Mouse (Mus musculus) testis, postnatal 10 days (tissue): ENCODE results near the gene Ccdc47.
A peak's percentile ranks its signal among the peaks of the same experiment; 100 is the strongest.
"Not testable (repeated sequence)": the region's sequence is repeated elsewhere in the genome, so short reads cannot be mapped to it uniquely, and the experiment has no call there.

Experiments used
- DNase-seq: peaks from one replicate; pipeline ENCODE4 v3.0.0; 2021; ENCODE audit warnings: low spot score

The Ccdc47 gene

DNA sequence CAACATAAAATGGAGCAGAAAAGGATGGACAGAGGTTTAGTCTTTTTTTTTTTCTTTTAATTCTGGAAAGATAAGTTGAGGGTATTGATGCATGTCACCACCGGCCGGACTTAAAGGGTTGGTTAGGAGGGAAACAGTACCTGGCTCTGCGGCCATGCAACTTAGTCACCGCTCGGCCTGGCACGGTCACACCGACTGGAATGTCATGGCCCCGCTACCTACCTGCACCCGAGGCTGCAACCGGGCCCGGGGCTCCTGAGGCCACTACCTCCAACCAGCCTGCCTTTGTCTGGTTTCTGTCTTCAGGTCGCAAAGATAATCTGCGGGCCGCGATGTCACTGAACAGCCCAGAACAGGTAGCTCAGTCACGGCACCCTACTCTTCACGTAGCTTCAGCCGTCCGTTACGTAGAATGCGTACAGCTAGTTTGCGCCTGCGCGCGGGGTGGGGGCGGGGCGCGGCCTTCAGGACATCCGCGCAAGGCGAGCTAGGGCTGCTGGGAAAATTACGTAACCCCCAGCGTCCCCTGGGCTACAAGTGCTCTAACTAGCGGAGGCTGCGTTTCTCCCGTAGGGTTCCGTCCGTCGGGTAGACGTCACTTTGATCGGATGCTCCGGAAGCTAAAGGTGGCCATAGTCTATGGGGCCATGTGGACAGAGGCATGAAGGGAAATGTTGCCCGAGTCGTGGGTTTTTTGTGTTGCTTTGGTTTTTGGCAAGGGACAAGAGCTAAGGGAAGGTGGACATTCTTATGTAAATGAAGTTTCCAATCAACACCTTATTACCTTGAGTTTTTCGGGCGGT lies at the start of gene Ccdc47:
Gene Ccdc47, minus strand, starts transcription at position 418 of the 803 bp plus-strand sequence.
- peak; percentile 91 for DNase-seq

DNA sequence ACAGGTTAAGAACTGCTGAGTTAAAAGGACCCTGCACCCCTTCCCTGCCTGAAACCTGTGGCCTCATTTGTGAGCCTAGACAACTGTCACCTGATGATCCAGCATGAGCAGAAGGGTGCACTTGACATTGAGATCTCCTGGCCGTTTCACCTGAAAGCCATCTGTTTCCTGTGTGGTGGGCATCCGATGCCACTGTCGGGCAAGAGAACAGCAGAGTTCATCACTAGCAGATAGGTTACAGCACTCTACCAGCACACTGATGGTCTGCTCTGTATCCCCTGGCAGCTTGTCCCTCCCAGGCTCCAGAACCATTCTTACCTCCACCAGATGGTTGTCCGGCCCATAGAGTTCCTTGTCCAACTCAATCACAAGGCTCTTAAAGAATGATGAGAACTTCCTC lies 49.4 kb upstream of the Ccdc47 start:
- no peak for DNase-seq

DNA sequence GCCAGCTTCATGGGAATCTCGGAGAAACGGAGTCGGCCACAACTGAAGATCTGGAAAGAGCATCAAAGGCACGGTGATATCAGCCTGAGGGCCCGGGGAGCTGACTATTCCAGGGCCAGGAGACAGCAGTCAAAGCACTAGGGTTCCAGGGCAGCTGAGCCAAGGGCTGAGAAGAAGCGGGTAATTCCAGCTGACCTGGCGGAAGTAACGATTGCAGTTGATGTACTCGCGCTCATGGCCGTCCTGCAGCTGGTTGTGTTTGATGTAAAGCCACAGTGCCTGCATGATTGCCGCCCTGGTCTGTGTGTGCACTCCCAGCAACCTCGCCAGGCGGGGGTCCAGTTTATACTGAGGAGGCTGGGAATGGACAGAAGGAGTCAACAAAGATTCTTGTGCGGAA lies 48.8 kb upstream of the Ccdc47 start:
- no peak for DNase-seq

DNA sequence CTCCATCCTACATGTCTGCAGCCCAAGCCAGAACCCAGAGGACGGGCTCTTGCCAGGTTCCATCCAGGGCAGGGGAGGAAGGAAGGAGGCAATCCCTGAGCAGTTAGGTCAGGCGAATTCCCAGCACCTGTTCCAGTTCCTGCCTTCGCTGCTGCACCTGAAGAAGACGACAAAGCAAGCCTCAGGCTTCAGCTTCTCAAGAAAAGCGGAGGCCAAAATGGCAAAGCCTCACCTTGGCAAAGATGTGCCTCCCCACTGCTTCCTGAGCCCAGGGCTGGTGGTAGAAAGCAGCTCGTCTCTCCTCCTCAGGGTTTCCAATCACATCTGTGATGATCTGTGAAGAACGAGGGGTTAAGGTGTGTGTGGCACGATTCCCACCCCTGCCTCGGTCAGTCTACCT lies 47.8 kb upstream of the Ccdc47 start:
- no peak for DNase-seq

DNA sequence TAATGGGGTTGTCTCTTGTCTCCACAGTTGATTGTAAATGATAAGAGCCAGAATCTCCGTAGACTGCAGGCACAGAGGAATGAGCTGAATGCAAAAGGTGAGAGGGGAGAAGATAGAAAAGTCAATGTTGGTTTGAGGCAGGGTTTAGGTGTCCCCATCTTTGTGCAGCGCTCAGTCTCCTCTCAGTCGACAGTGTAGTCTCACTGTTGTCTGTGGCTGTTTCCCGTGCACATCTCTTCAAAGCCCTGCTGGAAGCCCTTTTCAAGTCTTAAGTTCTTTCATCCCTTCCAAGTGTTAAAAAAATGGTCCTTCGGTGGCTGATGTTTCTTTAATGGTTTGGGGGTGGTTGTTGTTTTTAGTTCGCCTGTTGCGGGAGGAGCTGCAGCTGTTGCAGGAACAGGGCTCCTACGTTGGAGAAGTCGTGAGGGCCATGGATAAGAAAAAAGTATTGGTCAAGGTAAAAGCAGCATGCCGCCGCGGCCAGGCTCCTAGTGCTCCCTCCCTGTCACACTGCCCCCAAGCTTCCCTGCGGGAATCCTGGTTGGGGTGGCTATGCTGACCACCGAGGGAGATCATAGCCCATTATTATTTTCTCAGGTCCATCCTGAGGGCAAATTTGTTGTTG lies 44.8 kb upstream of the Ccdc47 start:
- DNase-seq: peak; percentile 38

DNA sequence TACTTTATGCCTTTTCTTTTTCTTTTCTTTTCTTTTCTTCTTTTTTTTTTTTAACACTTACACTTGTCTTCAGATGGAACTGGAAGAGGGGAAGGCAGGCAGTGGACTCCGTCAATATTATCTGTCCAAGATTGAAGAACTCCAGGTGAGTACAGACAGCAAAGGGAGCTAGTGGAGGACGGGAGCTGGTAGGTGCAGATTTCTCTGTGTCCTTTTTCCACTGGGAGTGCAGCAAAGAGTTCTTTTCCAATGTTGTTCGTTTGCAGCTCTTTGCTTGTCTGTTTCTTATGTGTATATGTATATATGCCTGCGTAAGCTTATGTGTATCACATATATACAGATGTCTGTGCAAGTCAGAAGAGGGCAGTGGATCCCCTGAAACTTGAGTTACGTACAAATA lies 40.6 kb upstream of the Ccdc47 start:
- DNase-seq: no peak

DNA sequence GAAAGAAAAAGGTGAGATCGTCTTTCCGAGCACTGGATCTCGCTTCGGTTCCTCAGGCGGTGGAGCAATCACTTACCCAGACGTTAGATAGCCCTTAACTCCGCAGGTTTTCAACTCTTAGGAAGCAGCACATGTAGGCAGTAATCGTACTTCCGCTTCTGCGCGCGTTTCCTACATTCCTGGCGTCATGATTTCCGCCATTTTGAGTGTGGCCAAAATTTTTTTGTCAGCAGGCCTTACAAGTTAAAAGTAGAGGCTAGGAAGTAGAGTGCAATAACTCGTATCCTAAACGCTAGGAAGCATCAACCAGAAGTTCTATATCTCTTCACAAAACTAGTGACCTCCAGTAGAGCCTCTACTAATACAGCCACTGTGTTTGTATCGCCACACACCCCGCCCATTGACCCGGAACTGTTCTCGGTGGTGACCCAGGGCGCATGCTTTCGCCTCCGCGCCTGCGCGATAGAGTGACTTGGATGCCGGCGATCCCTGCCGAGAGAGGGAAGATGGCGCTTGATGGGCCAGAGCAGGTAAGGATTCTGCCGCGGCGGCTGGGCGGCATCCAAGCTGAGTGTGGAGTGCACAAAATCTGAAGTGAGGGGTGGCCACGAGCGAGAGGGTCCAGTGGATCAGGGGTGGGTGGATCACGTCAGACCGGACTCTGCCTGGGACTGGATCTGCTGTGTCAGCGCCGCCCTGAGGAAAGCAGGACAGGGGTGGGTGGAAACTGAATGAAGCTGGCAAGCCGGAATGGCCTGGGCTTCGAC lies 39.7 kb upstream of the Ccdc47 start, which contains the start of the genes Ftsj3 and Psmc5:
Gene Ftsj3, minus strand, starts transcription at position 395 of the 767 bp plus-strand sequence.
Gene Psmc5, plus strand, starts transcription at position 470 of the 767 bp plus-strand sequence.
- DNase-seq: peak; percentile 99

DNA sequence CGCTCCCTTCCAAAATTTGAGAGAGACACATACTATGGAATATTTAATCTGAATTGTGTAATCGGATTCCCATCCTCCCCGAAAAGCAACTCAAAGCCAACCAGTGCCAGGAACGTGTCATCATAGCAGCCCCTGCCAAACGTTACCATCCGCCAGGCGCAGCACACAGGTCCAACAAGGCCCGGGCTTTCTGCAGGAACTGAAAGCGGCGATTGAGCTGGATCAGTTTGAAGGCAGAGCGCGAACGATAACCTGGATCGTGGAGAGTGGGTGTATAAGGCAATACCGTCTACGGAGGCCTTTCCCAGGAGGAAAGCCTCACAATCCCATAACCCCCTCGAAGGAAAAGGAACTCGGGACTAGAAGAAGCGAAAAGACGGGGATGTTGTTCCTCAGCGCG lies 39.0 kb upstream of the Ccdc47 start:
- DNase-seq: no peak

DNA sequence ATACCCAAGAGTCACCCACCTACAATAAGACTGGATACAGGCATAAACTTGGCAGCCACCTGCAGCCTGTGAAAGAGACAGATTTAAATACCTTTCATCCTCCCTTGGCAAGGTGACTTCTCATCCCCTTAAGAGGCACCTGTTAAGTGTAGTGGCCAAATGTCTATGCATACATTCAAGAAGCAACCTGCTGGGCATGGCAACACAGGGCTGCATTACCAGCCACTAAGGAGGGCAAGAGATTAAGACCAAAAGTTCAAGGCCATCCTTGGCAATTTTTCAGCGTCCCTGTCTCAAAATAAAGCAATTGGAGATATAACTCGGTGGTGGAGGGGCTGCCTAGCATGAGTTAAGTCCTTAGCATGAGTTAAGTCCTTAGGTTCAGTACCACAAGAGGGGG lies 38.6 kb upstream of the Ccdc47 start:
- DNase-seq: no peak

DNA sequence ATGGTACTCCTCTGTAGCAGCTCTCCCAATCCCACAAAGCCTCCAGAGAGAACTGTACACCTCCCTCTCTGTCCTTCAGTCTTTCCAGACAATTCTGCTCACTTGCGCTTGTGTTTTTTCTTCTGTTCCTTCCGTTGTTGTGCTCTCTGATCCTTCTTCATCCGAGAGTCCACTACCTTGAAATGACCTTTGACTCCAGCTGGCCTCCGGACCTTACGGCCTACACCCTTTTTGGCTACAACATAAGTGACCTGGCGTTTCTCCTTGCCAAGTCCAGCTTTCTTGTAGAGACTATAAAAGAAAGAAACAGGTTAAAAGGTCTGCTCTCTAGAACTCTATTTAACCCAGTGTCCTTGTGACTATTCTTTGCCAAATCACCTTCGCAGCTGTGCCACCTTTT lies 33.2 kb upstream of the Ccdc47 start:
- DNase-seq: no peak

DNA sequence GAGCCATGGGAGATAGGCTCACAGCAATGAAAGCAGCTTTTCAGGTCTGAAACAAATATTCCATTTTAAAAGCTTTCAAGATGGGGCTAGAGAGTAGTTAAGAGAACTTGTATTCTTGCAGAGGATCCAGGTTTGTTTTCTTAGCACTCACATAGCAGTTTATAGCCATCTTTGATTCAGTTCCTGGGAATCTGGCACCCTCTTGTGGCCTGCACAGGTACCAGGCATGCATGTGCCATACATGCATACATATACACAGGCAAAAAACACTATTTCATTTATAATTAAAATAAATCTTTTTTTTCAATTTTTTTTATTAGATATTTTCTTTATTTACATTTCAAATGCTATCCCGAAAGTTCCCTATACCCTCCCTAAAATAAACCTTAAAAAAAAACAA lies 30.7 kb upstream of the Ccdc47 start:
- no peak for DNase-seq

DNA sequence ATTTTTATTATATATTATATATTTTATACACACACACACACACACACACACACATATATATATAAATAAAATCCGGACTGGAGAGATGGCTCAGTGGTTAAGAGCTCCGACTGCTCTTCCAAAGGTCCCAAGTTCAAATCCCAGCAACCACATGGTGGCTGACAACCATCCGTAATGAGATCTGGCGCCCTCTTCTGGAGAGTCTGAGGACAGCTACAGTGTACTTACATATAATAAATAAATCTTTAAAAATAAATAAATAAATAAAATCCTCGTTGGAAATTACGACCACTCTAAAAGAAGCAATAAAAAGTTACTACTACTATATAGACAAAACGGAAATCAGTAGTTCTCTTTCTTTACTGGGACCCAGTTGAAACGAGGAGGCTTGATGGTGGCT lies 17.8 kb upstream of the Ccdc47 start:
- not testable (repeated sequence) for DNase-seq

DNA sequence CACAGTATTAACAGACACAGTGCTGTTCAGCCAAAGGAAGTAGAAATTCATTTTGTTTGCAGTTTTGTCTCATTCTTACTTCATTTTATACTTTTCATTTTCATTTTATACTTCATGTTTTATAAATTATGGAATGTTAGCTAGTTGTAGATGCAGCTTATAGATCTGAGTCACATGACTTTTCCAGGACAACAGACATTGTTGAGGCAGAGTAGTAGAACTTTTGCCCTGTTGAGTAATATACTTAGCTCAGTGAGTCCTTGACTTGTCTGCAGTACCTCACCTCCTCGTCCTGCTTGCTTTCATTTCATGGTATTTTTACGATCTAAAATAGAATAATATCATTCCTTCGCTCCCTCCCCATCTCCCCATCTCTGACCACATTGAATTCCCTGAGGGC lies 4.5 kb upstream of the Ccdc47 start:
- no peak for DNase-seq

DNA sequence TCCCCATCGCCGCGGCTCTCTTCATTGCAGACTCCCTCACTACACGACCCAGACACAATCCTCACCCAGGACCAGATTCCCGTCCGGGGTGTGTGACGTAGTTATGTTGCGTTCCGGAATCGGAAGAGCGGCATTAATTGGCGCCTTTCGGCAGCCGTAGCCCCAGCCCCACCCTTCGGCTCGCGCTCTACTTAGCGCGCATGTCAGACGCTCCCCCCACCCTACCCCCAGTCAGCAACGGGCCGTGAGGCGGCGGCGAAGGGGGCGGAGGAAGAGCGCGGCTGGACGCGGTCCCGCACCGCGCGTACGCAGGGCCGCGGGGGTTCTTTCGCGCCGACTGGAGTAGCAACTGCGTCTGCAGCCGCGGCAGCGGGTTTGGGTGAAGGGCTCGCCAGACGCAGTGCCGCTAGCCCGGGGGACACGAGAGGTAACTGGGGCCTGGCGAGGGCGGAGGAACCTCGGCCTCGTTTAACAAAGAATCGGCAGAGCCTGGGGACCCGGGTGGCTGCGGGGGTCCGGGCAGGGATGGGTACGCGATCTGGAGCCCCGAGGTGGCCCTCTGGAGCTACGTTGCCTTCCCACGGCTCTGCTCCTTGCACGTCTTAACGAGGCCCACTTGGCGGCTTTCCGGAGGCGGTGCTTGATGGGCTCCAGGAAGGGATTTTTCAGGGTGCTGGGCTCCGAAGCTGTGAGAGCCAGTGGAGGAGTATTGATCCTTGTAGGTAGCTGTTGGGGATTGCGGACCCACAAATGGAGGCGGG lies 766 bp upstream of the Ccdc47 start, which contains the start of gene Ddx42:
Gene Ddx42, plus strand, starts transcription at position 197 of the 761 bp plus-strand sequence.
- peak; percentile 91 for DNase-seq

DNA sequence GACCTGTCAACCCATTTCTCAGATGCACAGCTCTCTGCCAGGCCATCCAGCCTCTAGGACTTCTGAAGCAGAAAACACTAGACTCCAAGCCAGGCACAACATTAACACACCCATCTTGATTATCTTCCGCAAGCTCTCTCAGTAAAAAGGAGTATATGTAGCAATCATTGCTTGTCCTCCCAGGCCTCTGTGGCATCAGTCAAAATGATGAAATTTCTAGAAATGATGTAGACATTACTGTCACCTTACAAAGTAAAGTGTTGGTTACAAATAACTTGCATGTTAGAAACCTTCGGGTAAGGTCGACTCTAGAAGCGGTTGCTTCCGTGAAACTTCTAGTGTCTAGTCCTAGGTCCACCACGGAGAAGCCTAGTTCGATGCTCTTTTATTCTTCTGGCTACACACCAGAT lies 689 bp downstream of the Ccdc47 start:
- DNase-seq: no peak

DNA sequence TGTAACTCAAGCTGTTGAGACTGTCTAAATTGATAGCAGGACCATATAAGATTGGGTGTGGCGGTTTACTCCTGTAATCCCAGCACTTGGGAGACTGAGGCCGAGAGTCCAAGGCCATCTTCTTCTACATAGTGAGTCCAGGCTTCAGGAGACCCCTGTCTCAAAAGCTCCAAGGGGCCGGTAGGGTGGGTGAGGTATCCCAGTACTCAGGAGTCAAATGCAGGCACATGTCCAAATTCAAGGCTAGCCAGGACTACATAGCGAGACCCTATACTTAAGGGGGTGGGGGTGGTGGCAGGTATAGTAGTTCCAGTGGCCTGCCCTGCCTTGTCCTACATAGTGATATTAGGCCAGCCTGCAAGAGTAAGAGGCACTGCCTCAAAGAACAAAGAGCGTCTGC lies 1.3 kb downstream of the Ccdc47 start:
- no peak for DNase-seq

DNA sequence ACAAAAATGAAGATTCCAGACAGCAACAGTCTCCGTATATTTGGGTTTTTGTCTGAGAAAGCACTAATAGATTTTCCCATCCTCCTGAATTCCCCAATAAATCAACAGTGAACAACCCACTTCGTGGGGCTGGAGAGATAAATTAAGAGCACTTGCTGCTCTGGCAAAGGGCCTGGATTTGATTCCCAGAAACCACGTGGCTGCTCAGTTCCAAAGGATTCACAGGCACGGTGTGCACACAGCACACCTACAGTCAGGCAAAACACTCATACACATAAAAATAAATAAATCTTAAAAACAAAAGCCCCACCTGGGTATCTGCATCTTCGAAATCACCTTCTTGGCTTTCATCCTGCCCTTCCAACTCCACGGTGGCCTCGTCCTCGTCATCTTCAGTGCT lies 3.4 kb downstream of the Ccdc47 start:
- no peak for DNase-seq

DNA sequence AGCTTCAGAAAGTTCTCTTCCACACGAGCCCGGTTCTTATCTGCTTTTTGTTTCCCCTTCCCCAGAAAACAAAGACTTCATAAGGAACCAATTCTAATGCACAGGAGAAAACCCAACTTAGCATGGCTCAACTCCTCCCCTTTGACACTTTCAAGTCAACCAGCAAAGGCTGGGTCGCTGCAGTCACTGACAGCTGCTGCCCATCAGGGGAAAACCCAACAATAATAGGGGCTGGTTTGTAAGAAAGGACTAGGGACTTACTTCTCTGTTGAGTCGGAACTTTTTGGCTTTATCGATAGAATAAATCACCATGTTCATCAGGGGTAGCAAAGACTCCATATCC lies 14.1 kb downstream of the Ccdc47 start, which contains the start of gene Strada:
Gene Strada, minus strand, starts transcription at position 46 of the 343 bp plus-strand sequence.
- no peak for DNase-seq

DNA sequence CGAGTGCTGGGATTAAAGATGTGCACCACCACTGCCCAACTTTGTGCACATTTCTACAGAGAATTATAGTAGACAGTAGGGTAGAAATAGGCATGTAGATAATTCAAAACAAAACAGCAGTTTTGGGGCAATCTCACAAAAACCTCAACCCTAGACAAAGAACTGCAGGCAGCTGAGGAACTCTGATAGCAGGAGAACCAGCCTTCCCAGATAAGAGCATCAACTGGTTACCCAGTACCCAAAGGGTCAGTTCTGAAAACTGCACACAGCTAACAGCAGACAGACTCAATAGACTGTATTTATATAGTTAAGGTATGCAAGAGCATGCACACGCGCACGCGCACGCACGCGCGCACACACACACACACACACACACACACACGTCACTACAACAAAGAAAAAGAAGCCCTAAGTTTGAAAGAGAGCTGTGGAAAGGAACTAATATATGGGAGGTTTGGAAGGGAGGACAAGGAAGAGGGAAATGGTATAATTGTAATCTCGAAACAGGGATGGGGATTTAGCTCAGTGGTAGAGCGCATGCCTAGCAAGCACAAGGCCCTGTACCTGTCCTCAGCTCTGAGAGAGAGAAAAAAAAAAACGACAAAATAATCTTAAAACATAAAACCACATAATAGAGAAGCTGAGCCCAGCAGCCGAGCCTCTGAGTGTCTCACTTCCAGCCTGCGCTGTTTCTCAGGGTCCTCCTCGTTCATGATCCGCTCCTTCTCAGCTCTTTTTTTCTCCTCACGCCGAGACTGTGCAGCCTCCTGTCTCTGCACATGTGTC lies 14.6 kb downstream of the Ccdc47 start:
- no peak for DNase-seq

DNA sequence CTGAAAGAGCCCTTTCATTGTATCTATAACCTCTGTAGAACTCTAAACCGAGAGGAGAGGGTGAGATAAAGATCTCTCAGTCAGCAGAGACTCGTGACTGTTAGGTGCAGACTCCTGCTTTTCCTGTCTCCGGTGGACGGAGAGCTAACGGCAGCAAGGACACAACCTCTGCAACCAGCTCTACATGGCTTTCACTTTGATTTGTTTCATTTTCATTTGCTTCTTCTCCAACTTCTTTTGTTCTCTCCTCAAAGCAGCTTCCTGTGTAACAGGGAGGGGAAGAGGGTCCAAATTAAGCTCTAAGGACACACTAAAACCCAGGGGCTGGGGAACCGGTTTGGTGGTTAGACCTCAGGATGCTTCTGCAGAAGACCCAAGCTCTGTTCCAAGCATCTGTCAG lies 15.4 kb downstream of the Ccdc47 start:
- no peak for DNase-seq

DNA sequence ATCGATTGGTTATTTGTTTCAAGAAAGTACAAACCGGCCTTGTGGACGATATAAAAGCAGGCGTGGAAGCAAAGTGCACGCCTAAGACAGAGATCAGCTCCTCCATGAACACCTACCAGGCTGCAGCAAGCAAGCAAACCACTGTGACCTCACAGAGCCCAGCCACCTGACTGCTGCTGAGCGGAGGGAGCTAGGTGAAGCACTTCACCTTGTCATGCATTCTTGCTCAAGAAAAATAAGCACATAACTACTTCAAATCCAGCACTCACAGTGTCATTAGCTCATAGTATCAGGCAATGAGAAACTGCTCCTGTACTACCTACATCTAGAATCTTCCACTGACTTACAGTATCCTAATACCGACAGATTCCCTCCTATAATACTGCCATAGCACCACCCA lies 16.1 kb downstream of the Ccdc47 start:
- DNase-seq: not testable (repeated sequence)
